Mouse (Mus musculus) thymus, postnatal 4 days (tissue): ENCODE results near the gene Uggt2.

Experiments used
- DNase-seq: peaks from one replicate; pipeline ENCODE4 v3.0.0; 2021

The Uggt2 gene

DNA sequence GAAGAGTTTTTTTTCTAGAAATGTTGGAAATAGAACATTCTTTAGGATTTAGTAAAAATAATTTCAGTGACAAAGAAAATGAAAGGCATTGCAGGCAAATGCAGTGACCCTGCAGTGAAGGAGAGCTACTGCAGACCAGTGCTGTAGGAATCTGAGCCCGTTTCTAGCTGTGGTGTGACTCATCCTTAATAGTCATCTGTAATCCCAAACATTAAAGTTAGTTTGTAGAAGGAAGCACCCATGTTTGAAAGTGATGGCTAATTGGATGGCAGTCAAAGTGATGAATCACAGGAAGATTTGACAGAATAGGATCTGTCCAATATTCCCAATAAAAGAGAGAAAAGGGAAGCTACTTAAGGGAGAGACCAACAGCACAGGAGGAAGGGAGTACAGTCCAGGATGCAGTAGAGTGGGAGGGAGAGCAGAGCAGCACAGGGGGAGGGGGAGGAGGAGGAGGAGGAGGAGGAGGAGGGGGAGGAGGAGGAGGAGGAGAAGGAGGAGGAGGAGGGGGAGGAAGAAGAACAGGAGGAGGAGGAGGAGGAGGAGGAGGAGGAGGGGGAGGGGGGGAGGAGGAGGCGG, 71.5 kb downstream of the Uggt2 start:
- DNase-seq, result no peak

DNA sequence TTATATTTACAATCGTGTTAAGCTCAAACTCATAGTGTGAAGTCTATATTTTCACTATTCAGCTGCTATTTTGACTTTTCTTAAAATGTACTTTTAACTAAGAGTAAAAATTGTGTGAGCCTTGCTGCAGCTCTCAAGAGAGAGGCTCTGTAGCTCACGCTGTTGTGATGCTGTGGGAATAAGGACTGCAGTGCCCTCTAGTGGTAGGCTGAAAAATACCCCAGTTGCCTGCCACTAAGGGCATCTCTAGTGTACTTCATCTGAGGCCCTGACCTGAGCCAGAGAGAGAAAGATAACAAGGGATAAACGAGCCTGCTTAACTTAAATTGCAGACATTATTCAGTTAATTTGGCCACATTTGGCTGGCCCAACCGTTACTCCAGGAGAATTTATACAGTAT, 72.1 kb downstream of the Uggt2 start:
- DNase-seq, result peak; percentile 82

DNA sequence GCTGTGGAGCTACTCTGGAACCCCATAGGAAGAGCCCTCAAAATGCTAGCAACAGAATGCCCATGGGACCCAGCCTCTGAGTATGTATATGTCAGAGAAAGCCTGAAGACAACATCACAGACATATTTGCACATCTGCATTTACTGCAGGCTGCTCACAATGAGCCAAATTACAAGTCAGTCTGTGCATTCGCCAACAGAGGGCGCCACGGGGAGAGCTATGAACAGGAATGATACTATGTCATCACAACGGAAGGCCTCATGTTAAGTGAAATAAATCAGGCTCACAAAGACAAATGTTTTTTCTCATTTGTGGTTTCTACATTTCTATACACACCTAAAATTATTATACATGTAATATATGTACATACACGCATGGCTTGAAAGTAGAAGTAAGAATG, 73.3 kb downstream of the Uggt2 start:
- DNase-seq, result peak; percentile 76

DNA sequence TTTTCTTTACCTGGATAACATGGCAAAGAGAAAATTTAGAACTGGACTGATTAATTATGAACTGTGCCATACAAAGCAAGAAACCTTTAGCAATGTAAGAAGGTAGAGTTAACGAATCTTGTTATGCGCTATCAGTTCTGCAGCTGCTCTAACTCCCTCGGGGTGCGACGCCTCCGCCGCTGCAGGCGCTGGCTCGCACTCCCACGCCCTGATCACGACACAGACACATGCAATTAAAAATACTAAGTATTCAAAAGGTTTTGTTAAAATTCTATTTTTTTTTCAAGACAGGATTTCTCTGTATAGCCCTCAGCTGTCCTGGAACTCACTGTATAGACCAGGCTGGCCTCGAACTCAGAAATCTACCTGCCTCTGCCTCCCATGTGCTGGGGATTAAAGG, 85.7 kb downstream of the Uggt2 start:
- DNase-seq, result no peak

DNA sequence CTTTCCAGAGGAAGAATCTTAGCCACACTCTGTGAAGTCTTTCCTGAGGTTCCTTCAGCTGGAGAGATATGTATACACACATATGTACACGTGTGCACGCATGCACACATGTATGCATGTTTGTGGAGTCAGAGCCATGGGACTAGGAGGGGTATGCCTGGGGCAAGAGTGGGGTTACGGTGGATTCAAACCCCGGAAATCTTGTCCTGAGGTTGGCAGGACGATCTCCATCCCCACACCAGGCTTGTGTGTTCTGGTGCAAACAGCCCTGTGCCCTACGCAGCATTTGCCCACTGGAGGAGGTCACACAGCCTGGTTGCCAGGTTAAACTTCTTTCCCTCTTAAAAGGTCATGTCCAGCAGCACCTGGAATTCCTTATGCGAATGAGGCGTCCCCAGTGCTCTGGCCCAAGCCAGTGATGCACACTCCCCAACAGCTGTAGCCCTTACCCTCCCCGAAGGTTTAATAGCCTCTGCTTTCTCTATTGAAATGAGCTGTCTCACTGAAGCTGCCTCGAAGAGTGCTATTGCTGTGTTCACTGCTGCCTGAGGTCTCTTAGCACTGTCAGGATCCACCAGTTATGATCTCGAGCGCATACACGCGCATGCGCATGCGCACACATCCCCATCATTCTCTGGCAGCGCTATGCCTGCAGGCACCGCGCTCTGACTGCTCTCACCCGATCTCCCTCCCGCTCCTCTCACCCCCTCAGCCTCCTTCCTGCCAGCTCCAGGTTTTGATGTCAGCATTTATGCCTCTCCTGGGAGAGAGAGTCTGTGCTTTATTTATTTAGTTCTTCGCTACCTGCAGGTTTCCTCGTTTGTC, 86.4 kb downstream of the Uggt2 start:
- DNase-seq, result peak; percentile 77

DNA sequence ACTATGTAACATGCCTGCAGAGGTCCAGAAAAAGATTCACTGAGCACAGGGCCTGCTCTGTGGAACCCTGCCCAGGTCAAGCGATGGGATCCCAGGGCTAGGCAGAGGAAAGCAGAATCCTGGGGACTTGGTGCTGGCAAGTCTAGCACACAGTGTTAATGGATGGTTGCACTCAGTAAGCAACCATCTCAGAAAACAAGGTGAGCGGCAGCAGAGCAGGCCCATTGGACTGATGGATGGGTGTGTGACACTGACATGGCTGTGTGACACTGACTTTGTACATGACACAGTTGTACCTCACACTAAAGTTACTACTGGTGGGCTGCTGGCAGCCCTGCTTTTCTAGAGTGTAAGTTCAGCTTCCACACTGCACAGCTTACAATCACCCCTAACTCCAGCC, 89.7 kb downstream of the Uggt2 start:
- DNase-seq, result no peak

DNA sequence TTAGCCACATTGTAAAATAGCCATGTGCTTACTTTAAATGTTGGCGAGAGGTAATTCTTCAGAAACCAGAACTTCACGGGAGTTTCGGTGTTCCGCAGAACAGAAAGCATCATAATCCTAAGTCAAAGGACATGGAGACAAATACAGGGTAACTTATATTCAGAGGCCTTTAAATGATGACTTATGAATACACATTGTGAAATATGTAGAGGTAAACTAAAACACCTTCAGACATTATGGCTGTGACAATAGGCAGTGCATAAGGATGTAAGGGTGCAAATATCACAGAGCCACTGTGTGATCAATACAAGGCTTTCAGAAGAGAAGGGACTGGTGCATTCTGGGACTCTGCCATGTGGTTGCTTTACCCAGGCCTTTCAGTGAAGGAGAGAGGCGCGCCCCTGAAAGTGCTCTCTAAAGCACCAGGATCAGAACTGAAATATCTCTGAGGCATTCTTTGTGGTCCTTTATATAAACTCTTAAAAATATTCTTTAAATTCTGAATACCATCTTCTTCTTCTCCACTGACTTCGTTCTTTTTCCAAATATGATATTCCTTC, 91.1 kb downstream of the Uggt2 start:
- no peak for DNase-seq

DNA sequence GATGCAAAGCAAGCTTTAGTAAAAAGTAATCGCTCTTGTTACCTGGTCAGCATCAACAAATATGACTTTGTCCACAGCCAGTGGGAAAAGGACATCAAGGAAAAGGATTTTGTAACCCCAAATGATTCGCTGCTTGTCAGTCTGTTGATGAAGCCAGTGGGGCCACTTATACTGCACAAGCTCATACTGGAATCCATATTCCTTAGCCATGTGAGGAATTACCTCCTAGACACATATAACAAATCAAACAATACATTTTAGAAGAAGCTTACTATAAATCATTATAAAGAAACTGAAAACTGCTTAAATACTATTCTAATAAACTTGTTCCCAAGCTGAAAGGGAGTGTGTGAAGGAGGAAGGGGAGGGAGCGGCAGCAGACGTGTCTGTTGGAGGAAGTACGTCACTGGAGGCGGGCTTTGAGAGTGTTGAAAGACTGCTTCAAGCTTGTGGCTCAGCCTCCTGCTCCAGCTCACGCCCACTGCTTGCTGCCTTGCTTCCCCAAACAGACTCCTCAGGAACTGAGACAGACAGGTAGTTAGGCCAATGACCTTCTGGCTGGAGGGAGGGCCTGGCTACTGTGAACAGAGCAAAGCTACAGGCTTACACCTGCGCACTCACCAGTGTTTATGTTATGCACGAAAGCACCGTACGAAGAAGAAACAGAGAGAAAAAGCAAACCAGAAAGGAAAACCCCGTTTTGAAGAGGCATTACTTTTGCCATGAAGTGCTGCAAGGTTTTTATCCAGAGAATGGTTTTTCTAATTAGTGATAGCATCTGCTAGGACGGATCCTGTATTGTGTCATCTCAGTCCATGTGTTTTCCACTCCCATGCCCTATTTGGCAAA, 91.9 kb downstream of the Uggt2 start:
- peak; percentile 94 for DNase-seq

DNA sequence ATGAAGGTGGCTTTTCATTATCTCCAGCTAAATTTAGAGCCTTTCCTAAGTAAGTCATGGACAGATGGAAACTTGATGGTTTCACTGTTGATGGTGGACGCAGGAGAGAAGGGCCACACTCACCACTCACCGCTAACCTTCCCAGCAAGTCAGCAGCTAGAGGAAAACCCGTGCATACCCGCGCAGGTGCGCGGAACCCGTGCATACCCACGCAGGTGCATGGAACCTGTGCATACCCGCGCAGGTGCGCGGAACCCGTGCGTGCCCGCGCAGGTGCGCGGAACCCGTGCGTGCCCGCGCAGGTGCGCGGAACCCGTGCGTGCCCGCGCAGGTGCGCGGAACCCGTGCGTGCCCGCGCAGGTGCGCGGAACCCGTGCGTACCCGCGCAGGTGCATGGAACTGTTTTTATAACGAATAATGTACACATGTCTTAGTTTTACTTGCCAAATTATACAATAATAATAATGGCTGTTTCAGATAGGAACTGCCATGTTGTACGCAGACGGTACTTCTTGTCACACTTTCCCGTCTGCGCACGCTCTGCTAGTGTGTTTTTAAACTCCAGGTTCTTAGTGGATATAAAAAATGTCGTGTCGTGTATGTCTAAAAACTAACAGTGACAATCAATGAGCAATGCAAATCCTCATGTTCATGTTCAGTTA, 92.7 kb downstream of the Uggt2 start:
- DNase-seq, result peak; percentile 29

DNA sequence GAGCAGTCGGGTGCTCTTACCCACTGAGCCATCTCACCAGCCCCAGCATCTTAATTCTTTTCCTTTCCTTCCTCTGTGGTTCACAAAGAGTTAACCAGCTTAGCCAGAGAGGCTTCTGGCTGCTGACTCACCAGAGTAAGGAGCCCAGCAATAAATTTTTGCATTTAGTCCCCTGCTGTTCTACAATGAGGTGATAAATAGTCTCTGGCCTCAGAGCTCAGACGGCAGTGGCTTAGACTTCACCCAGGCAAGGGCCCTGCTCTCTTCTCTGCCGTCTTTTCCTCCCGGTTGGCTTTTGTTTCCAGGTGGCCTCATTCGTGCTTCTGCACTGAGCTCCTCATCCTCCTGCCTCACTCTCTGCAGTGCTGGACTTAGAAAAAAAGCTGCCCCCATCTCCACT, 93.4 kb downstream of the Uggt2 start:
- no peak for DNase-seq

DNA sequence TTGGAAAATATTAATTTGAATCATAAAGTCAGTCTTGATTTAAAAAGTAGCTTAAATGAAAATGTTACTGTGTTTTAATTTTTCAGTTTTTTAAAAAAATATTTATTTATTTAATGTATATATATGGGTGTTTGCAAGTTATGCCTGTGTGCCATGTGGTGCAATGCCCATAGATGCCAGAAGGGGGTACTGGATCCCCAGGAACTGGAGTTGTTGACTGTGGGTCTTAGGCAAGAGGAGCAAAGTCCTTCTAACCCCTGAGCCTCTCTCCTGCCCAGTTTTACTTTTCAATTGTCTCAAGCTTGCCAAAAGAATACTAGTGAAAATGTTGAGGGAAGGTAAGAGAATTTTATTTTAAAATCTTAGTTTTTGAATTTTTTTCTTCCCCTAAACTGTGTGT, 95.9 kb downstream of the Uggt2 start:
- DNase-seq, result peak; percentile 72

DNA sequence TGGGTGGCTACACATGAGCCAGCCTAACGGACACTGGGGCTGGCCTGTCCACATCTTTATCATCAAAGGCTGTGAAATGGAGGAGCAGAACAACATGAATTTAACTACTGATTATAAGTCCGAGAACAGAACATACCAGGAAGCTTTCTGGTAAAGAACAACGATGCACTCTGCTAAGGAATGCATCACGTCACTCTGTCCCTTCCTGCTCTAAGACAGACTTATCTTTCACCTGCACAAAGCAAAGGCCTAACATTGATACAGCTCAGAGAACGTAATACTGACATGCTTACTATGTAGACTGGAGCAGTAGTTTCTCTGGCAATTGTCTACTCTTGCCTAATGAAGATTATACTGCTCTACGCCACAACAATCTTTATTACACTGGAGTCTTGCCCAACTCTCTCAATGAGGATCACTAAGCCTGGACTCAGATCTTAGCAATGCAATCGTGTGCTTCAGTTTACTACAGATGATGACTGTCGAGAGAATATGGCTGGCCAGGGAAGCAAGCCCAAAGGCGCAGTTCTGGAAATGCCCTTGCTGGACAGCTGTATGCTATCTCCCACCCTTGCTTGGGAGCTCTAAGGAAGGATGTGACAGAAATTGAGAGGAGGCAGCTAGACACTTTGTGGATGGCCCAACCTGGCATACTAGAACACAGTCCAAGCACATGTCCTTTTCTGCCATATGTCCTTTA, 103.9 kb downstream of the Uggt2 start:
- DNase-seq, result no peak

DNA sequence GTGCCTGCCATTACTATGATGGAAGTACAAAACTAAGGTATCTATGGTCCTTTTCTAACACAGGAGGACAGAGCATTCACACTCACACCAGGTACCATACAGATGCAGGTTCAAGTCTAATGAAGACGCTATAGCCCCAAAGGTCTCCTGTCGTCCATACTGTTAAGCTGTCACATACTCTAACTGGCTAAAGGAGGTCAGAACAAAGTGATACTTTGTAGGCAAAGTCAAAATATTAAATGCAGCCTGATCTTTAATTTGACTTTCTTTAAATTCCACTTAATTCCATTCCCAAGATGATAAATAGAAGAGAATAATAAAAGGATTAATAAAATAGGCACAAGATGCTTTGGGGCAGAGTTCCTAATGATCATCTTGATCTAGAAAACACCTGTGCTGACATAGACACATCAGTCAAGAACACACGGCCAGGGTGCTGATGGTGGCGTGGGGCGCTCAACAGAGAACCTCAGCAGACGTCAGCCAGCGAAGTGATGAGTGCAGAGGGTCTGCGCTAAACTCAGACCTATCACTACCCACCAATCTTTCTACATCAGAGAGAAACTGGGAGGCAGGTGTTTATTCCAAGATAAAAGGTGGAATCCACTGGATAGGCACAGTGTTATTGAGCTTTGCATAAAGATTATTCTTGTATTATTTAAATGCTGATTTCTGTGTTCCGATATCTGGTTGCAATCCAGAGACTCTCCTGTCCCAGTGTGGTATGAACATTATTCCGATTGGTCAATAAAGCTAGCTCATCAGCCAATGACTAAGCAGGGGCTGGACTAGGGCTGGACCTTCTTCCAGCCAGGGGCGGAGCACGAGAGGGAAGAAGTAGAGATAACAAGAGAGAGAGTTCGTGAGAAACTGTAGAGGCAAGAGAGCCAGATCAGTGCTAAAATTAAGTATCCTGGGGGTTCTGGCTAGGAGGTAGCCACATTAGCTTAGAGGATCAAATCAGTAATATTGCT, 111.4 kb downstream of the Uggt2 start:
- DNase-seq, result no peak

DNA sequence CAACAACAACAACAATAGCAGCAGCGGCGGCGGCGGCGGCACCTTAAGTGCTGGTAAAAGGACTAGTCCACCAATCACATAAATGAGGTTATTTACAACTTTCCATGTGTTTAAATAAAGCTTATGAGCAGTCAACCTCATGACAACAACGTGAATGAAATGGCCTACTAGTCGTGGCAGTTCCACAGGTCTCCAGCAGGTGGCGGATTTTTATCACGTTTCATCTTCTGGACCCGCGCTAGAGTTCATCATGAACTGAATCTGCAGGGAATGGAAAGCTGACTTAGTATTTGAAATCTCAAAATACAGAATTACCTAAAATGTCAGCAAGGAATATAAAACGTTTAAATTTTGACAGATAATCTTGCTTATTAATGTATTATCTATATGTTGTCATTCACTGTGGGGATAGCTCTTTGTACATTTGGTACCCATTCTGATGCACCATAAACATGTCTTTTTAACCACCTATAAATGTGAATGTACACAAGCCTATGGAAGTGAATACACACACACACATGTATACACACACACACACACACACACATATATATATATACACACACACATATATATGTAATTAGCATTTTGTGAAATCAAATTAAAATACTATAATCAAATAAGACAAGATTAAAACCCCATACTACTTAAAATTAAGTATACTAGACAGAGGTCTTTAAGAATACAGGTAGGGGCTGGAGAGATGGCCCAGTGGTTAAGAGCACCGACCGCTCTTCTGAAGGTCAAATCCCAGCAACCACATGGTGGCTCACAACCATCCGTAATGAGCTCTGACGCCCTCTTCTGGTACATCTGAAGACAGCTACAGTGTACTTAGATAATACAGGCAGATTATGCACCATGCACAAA, 112.3 kb downstream of the Uggt2 start:
- DNase-seq, result peak; percentile 87

DNA sequence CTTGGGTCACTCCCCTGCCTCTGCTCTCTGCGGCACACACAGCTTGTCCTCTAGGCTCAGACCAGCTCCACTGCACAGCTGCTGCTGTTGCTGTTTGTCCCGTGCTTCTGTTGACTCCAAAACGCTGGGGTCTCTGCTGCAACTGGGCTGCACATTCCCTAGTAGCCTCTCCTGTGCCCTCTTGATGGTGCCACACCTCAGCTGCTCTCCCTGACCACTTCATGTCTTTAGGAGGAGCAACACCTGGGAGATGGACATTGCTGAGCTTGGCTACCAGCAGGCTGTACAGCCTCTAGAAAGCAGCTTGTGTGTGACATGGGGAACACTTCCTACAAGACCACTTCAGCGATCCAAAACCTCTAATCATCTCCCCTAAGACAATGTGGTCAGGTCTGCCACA, 115.1 kb downstream of the Uggt2 start:
- peak; percentile 17 for DNase-seq

DNA sequence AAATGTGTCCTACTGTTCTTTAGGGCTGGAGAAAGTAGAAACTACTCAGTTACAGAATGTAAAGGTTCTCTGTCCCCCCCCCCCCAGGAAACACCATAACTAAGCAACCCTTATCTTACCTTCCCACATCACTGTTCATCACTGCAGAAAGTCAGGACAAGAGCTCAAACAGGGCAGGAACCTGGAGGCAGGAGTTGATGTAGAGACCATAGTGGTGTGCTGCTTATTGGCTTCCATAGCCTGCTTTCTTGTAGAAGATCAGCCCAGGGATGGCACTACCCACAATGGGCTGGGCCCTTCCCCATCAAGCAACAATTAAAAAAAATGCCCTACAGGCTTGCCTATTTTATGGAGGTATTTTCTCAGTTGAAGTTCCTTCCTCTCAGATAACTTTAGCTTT, 115.8 kb downstream of the Uggt2 start:
- DNase-seq, result no peak

DNA sequence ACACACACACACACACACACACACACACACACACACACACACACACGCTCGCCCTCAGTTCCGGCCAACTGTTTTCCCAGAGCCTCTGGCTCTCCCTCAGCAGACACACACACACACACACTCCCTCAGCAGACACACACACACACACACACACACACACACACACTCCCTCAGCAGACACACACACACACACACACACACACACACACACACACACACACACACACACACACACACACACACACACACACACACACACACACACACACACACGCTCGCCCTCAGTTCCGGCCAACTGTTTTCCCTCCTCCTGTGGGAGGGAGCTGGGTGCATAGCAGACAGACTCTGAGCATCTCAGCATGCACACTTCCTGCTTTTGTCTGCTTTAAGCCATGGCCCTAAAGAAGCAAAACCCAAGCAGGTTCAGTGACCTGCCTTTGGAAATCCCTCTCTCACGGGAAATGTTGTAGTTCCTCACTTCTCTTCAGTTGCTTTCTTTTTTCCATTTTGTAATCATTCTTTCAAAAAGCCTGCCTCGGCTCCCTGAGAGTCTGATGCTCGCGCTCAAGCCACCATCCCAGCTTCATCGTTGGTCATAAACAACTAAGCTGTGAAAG, 116.7 kb downstream of the Uggt2 start:
- DNase-seq, result peak; percentile 45

DNA sequence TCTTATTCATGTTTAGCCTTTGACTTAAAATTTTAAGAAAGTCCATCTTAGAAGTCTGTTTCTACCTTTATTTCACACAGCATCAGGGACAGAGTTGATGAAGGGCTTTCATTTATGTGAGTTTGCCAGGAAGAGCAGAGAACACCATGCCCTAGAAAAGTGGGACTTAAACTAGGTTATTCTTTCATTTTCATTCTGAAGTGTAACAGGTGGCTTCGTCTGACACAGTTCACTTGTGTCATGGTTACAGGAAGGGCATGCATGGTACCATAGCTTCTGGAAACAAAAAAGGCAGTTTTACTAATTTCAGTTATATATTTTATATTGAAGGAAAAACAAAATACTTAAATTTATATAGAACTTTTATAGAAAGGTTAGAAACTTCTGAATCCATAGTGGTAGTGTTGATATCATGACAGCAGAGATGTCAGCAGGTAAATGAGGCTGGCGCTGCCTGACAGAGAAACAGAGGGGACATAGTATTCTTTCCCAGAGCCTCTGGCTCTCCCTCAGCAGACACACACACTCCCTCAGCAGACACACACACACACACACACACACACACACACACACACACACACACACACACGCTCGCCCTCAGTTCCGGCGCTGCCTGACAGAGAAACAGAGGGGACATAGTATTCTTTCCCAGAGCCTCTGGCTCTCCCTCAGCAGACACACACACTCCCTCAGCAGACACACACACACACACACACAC, 117.4 kb downstream of the Uggt2 start:
- DNase-seq, result peak; percentile 20

DNA sequence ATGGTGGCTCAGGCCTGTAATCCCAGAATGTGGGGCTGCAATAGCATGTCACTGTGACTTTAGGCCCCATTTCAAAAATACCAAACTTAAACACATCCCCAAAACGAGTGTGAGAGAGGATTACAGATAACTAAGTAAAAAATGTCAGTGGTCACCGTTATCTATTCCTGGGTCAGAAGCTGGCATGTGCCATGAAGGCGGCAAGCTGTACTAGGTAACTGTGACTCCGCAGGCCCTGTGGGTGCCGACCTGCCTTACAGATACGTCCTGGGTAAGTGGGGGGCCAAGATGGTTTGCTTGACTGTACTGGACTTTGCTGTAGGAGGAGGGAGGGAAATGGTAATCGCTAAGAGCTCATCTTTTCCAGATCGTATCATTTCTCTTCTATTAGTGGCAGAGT, 118.3 kb downstream of the Uggt2 start:
- peak; percentile 32 for DNase-seq
